Mouse (Mus musculus) left cerebral cortex, adult 2 months (tissue): ENCODE measurements at regions not wholly inside any gene's neighbourhood (a gene's known extent, or its start where the extent isn't known, plus 50 kb on each side); places are given as distances from the start of the nearest gene placed in this dataset.

Experiments used
- DNase-seq, 2 experiments: peaks; one replicate each; pipeline ENCODE4 v3.0.0; 2021 to 2022; ENCODE audit warnings: low spot score in 2 of 2, mixed read lengths in 1 of 2; ENCODE audit errors: extremely low spot score in 1 of 2
- H3K27ac ChIP-seq: fragments of 200-600 bp; 2 replicates; pipeline ENCODE4 v1.8.1; 2022
- H3K4me3 ChIP-seq: fragments of 200-600 bp; 2 replicates; pipeline ENCODE4 v1.8.1; 2022
- CTCF ChIP-seq: fragments of 200-600 bp; IDR thresholded peaks from 2 replicates; pipeline ENCODE4 v1.8.1; 2022; ENCODE audit warnings: antibody characterized with exemption, mild to moderate bottlenecking, moderate library complexity
- intact Hi-C: fragments of 180-260 bp; cut with DNase I; formaldehyde crosslinking; loops from one replicate; pipeline ENCODE4 v1.15.1; 2025

GRCm38 (mm10) chr3:132425819-132426671, 203.6 kb upstream of the Gimd1 start:
- TF ChIP-seq CTCF = no peak
- no peak overlapping the region for H3K4me3 ChIP-seq
- no peak for DNase-seq
- H3K27ac ChIP-seq = no peak overlapping the region
- intact Hi-C loops = no loop called here

DNA sequence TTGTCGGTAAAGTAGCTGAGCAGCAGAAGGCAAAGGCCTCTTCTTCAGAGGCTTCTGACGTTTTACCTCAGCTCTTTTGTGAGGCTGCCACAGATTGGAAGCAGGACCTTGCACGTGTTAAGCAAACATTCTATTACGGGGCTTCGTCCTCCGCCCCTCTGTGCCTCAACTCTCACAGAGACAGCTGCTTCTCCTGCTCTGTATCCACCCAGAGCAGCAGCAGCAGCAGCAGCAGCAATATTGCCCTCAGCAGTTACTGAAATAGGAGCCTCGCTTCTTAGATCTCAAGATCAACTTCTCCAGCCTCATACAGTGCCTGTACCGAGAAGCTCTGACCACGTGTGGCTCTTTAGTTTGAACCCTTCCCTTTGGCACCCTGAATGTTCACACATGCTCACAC, 202.4 kb upstream of the Gimd1 start:
- intact Hi-C loops = no loop called here
- no peak for DNase-seq
- Histone ChIP-seq H3K27ac (no peak overlapping the region), H3K4me3 (no peak overlapping the region)
- no peak for TF ChIP-seq CTCF

- Histone ChIP-seq H3K4me3 (no peak overlapping the region), H3K27ac (no peak overlapping the region)
- no peak for TF ChIP-seq CTCF
- DNase-seq = no peak
- intact Hi-C loops = no loop called here
These were observed 201.5 kb upstream of the Gimd1 start for GRCm38 (mm10) chr3:132428148-132428547.

- intact Hi-C loops = no loop called here
- H3K27ac ChIP-seq = no peak overlapping the region
- H3K4me3 ChIP-seq = no peak overlapping the region
- no peak for TF ChIP-seq CTCF
- no peak for DNase-seq
These were observed 197.8 kb upstream of the Gimd1 start for GRCm38 (mm10) chr3:132431805-132432204.

- TF ChIP-seq CTCF = no peak
- no peak overlapping the region for H3K4me3 ChIP-seq
- no peak overlapping the region for H3K27ac ChIP-seq
- intact Hi-C loops = no loop called here
- DNase-seq = no peak
These were observed 188.4 kb upstream of the Gimd1 start for GRCm38 (mm10) chr3:132441226-132441625.

GRCm38 (mm10) chr3:132453927-132454326, 175.7 kb upstream of the Gimd1 start:
- Histone ChIP-seq H3K4me3 (no peak overlapping the region), H3K27ac (no peak overlapping the region)
- DNase-seq = no peak
- intact Hi-C loops = no loop called here
- no peak for TF ChIP-seq CTCF

DNA sequence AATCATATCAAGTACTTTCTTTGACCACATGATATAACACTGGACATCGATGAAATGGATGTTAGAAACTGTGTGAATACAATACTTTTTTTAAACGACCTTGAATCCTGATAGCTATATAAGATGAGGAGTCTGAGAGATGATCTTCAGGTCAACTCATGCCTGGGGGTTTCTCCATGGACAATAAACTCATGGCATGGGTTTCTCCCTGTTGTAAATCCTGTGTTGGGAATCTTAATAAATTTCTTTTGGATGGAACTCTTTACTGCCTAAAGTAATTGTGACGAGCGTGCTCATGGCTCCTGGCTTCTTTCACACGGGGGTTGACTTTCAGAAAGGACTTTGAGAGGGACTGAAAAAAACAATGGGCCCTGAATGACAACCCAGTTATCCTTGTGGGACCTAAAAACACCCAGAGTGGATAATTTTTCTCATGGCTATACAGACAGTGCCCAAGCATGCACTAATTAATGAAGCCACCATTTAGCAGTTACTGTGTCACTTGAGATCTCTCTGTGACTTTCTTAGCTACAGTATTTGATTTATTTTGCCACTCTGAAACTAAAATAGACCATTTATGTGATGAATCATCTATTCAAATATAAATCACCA, 167.2 kb upstream of the Gimd1 start:
- intact Hi-C loops = no loop called here
- no peak for TF ChIP-seq CTCF
- Histone ChIP-seq H3K27ac (no peak overlapping the region), H3K4me3 (no peak overlapping the region)
- DNase-seq = no peak

DNA sequence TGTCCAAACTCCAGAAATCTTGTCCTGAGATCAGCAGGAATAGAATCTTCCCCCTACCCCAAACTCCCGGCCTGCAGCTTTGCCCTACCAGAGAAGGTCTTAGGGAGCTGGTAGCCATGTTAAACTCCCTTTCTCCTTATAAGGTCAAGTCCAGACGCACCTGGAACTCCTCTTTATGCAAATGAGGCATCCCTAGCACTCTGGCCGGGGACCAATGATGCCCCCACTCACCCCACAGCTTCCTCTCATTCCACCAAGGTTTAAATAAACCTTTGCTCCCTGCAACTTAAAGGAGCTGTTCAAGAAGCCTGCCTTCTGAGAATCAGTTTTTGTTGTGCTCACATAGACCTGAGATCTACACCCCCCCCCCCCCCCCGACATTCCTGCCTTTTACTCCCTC, 158.6 kb upstream of the Gimd1 start:
- Histone ChIP-seq H3K27ac (no peak overlapping the region), H3K4me3 (no peak overlapping the region)
- TF ChIP-seq CTCF = no peak
- DNase-seq = no peak
- intact Hi-C loops = loop anchor here (10.0 kb wide), 2 partner anchors 216 to 496 kb away; no protein-coding TSS in a partner anchor

DNA sequence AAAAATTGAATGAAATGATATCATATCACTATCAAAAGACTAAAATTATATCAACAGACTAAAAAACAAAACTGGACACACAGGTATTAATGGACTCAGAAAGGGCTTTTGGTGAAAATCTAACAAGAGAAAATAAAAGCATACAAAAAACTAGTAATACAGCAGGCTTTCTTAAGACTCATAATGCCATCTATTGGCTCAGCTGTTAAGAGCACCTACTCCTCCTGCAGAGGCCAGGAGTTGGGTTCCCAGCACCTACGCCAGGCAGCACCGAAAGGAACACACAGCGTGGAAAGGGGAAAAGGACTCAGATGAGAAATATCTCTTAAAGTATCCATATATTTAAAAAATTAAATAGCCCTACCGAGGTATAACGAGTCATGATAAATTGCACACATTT, 151.9 kb upstream of the Gimd1 start:
- intact Hi-C loops = loop anchor here (5.0 to 10.0 kb wide), 3 partner anchors 223 to 503 kb away; no protein-coding TSS in a partner anchor
- DNase-seq = no peak
- no peak overlapping the region for H3K27ac ChIP-seq
- peak; percentile 35 for TF ChIP-seq CTCF
- H3K4me3 ChIP-seq = no peak overlapping the region

GRCm38 (mm10) chr3:132479275-132479674, 150.3 kb upstream of the Gimd1 start:
- TF ChIP-seq CTCF = no peak
- intact Hi-C loops = loop anchor here (5.0 to 10.0 kb wide), 3 partner anchors 224 to 504 kb away; no protein-coding TSS in a partner anchor

DNA sequence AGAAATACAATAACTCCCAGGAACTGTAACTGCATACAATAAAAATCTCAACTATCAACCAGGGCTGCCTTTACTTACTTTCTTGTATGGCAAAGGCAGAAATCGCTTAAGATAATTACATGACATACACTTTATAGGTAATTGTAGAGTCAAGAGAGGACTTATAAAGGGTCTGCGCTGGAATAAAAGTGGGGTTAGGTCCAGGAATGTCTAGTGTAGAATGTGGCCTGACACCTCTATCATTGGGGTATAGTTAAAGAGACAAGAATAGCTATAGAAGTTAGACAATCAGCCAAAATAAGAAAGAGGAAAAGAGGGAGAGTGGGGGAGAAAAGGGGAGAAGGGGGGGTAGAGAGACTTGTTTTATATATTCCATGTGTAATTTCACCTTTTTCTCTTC, 144.8 kb upstream of the Gimd1 start:
- no peak overlapping the region for H3K27ac ChIP-seq
- no peak for TF ChIP-seq CTCF
- DNase-seq = no peak
- intact Hi-C loops = no loop called here
- H3K4me3 ChIP-seq = no peak overlapping the region

More at GRCm38 (mm10) chr3:132479275-132479674, 150.3 kb upstream of the Gimd1 start:
- DNase-seq = no peak
- H3K27ac ChIP-seq = no peak overlapping the region
- H3K4me3 ChIP-seq = no peak overlapping the region

GRCm38 (mm10) chr3:132485553-132485952, 144.1 kb upstream of the Gimd1 start:
- no peak overlapping the region for H3K4me3 ChIP-seq
- no peak overlapping the region for H3K27ac ChIP-seq
- no peak for DNase-seq
- intact Hi-C loops = no loop called here
- no peak for TF ChIP-seq CTCF
